Mouse (Mus musculus): Measurements from ENCODE around the gene Itih4.

The Itih4 gene

GRCm38 (mm10) chr14:30943860-30944674, 57.8 kb downstream of the Itih4 start:
- DNase-seq, result peak; percentile 54

GRCm38 (mm10) chr14:30944745-30945144, 58.5 kb downstream of the Itih4 start:
- DNase-seq, result no peak

GRCm38 (mm10) chr14:30949986-30950385, 63.7 kb downstream of the Itih4 start:
- DNase-seq, result no peak

DNA sequence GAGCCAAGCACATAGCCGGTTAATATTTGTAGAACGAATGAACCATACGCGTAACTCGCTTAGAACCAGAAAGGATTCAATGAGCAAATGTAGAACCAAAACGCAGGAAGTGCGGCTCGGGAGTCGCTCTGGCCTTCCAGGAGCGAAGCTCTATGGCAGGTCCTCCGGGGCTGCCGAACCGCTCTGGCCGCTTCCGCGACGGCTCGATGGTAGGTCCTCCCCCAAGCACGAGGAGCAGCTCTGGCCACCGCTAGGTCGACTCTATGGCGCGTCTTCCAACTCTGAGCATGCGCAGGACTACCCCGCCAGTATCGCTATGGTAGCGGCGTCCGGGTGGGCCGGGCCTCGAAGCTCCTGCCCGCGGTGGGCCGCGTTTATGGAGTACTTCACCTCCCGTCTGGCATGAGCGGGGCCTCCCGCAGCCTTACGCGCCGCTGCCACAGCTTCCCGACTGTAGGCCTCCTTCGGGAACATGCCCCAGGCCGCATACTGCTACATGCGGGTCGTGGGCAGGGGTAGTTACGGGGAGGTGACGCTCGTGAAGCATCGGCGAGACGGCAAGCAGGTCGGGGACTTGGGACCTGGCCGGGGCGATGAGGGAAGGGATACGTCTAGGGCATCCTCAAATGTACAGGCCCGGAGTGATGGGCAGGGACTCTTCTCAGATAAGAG, 65.0 kb downstream of the Itih4 start, which contains the start of gene Nek4:
Nek4 (plus strand) TSS at position 224 of the 672 bp plus-strand sequence.
- DNase-seq, result peak; percentile 98
